Mouse (Mus musculus): Measurements from ENCODE around the gene Myrfl. TPM values are rescaled to one million over a fixed set of nuclear protein-coding genes. Genes with fewer than 3 reads are reported as not detected.

Myrfl gene
- total and polyA plus RNA-seq, 2 experiments from 2014 or later, result 0.23 TPM; not detected in 1

DNA sequence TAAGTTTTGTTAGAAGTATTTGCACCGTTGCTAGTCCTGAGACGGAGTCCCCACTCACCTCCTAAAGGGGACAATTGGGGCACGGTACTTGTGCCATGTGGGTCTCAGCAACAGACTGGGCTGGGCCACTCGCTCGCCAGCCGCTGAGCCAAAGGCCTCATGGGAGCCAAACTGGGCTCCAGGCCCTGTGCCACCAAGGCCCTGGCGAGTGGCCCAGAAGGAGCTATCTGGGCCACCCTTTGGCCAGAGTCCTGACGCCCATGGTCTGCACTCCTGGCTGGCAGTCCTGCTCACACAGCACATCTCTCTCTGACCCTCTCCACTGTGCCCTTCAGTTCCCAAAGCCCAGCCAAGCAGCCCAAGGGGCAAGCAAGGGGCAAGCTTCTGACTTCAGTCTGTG, 161.1 kb downstream of the Myrfl start:
- no peak overlapping the region for H3K27ac ChIP-seq (ENCODE audit: low read depth)
- TF ChIP-seq CTCF (IDR thresholded peaks at IDR 0.05; ENCODE audit: low read depth) (no peak), EP300 (IDR thresholded peaks at IDR 0.05; ENCODE audit: low read depth) (no peak)
- no peak overlapping the region for H3K4me2 ChIP-seq (ENCODE audit: low read depth, low read length)
- no peaks in the 10 kb centered on the region for H3K36me3 ChIP-seq (replicated peaks; ENCODE audit: control insufficient read depth, insufficient read depth, low read length)
- ATAC-seq (ENCODE audit: insufficient read depth, low read depth), result peak; percentile 25; the same call in 1 of the 2 replicates
- H3K27me3 ChIP-seq (ENCODE audit: control insufficient read depth, insufficient read depth, low read length), result 0 out of 2 replicates have a peak, but pooled peaks cover under 1% of the 10 kb centered on the region
- no peaks in the 10 kb centered on the region for H3K4me1 ChIP-seq (ENCODE audit: control insufficient read depth, insufficient read depth)
- no peak for DNase-seq (ENCODE audit: low spot score)
- no peaks in the 10 kb centered on the region for H3K9me3 ChIP-seq (replicated peaks; ENCODE audit: control insufficient read depth, low read length)
- no peak overlapping the region for H3K9ac ChIP-seq (replicated peaks; ENCODE audit: low read depth, low read length)
- H3K4me3 ChIP-seq (ENCODE audit: low read depth, low read length), result no peak overlapping the region
- WGBS, result 59% methylated on average over 8 of the region's 8 CpGs

DNA sequence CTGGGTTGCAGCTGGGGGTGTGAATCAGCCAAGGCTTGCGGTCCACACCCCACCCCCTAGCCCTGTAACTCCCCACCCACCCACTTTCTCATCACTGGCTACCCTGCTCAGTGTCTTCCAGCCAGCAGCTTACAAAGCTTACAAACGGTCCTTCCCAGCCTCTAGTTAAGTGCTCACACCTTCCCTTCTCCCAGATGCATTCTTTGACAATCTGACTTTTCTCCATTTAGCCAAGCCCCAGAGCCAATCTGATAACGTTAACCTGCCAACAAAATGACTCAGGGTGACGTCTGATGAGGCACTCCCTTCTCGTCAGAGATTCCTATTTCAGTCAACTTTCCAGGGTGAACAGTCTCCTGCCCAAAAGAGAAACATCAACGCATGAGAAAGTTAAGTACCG, 163.1 kb downstream of the Myrfl start:
- Histone ChIP-seq H3K36me3 (replicated peaks; ENCODE audit: control insufficient read depth, insufficient read depth, low read length) (no peaks in the 10 kb centered on the region), H3K9ac (replicated peaks; ENCODE audit: low read depth, low read length) (no peak overlapping the region), H3K4me2 (ENCODE audit: low read depth, low read length) (no peak overlapping the region), H3K27ac (ENCODE audit: low read depth) (no peak overlapping the region), H3K9me3 (replicated peaks; ENCODE audit: control insufficient read depth, low read length) (no peaks in the 10 kb centered on the region), H3K27me3 (ENCODE audit: control insufficient read depth, insufficient read depth, low read length) (0 out of 2 replicates have a peak, but pooled peaks cover 7% of the 10 kb centered on the region), H3K4me1 (ENCODE audit: control insufficient read depth, insufficient read depth) (no peaks in the 10 kb centered on the region), H3K4me3 (ENCODE audit: low read depth, low read length) (no peak overlapping the region)
- TF ChIP-seq EP300 (IDR thresholded peaks at IDR 0.05; ENCODE audit: low read depth) (no peak), CTCF (IDR thresholded peaks at IDR 0.05; ENCODE audit: low read depth) (no peak)
- 50% methylated on average over 7 of the region's 7 CpGs for WGBS
- ATAC-seq (ENCODE audit: insufficient read depth, low read depth), result no peak
- no peak for DNase-seq (ENCODE audit: low spot score)

DNA sequence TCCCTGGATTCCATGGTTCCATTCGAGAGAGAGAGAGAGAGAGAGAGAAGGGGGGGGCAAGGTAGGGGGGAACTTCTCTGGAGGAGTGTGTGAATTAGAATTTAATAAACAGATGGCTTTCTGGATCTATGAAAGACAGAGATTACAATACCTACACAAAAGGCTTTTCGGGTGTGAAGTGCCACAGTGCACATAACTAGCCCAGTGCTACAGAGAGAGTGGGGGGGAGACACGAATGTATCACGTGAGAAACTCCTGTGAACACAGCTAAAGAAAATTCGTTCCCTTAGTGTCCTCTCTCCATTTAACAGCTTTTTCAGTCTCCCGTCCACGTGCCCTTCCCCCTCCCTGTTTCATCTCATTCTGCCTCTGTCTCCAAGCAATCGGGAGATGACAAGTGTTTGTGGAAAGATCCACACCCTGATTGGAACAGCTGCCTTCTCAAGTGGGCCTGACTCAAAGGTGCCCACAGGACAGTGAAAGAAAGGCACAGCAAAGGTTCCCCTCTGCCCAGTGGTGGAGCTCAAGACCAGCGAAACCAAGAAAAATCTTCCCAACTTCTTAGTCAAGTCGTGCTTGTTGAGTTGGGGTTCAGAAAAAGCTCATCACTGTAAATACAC, 166.6 kb downstream of the Myrfl start:
- 71% methylated on average over 10 of the region's 10 CpGs for WGBS

DNA sequence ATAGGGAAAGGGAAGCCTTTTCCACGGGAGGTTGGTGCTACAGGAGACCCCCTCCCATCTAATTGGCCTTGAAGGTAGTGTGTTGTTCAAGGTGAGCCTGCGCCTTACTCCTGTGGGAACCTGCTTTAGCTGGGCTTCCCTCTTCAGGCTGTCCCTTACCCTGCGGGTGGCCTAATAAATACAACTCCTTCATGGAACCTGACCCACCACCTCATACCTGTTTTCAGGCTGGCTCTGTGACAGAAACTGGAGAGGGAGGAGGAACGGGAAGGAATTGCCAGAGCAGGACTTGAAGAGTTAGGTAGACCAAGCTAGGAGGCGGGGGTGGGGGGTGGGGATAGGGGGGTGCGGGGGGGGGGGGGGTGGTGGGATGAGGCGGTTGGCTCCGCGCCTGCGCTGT, 167.9 kb downstream of the Myrfl start:
- Histone ChIP-seq H3K4me2 (ENCODE audit: low read depth, low read length) (no peak overlapping the region), H3K9me3 (replicated peaks; ENCODE audit: control insufficient read depth, low read length) (no peaks in the 10 kb centered on the region), H3K36me3 (replicated peaks; ENCODE audit: control insufficient read depth, insufficient read depth, low read length) (no peaks in the 10 kb centered on the region), H3K4me1 (ENCODE audit: control insufficient read depth, insufficient read depth) (no peaks in the 10 kb centered on the region), H3K4me3 (ENCODE audit: low read depth, low read length) (no peak overlapping the region), H3K27ac (ENCODE audit: low read depth) (no peak overlapping the region), H3K27me3 (ENCODE audit: control insufficient read depth, insufficient read depth, low read length) (peaks cover 7% of the 10 kb centered on the region; the same call in 1 of the 2 replicates), H3K9ac (replicated peaks; ENCODE audit: low read depth, low read length) (no peak overlapping the region)
- ATAC-seq (ENCODE audit: insufficient read depth, low read depth), result no peak
- DNase-seq (ENCODE audit: low spot score), result no peak
- WGBS, result 82% methylated on average over 6 of the region's 10 CpGs
- no peak for TF ChIP-seq CTCF (IDR thresholded peaks at IDR 0.05; ENCODE audit: low read depth)

More for the DNA sequence above, 166.6 kb downstream of the Myrfl start:
- no peak for ATAC-seq (ENCODE audit: insufficient read depth, low read depth)
- Histone ChIP-seq H3K9me3 (replicated peaks; ENCODE audit: control insufficient read depth, low read length) (no peaks in the 10 kb centered on the region), H3K9ac (replicated peaks; ENCODE audit: low read depth, low read length) (no peak overlapping the region), H3K27ac (ENCODE audit: low read depth) (no peak overlapping the region), H3K27me3 (ENCODE audit: control insufficient read depth, insufficient read depth, low read length) (peaks cover 7% of the 10 kb centered on the region; the same call in 1 of the 2 replicates), H3K4me2 (ENCODE audit: low read depth, low read length) (no peak overlapping the region), H3K4me3 (ENCODE audit: low read depth, low read length) (no peak overlapping the region), H3K36me3 (replicated peaks; ENCODE audit: control insufficient read depth, insufficient read depth, low read length) (no peaks in the 10 kb centered on the region), H3K4me1 (ENCODE audit: control insufficient read depth, insufficient read depth) (no peaks in the 10 kb centered on the region)
- DNase-seq (ENCODE audit: low spot score), result no peak
- TF ChIP-seq CTCF (IDR thresholded peaks at IDR 0.05; ENCODE audit: low read depth) (no peak), EP300 (IDR thresholded peaks at IDR 0.05; ENCODE audit: low read depth) (no peak)

DNA sequence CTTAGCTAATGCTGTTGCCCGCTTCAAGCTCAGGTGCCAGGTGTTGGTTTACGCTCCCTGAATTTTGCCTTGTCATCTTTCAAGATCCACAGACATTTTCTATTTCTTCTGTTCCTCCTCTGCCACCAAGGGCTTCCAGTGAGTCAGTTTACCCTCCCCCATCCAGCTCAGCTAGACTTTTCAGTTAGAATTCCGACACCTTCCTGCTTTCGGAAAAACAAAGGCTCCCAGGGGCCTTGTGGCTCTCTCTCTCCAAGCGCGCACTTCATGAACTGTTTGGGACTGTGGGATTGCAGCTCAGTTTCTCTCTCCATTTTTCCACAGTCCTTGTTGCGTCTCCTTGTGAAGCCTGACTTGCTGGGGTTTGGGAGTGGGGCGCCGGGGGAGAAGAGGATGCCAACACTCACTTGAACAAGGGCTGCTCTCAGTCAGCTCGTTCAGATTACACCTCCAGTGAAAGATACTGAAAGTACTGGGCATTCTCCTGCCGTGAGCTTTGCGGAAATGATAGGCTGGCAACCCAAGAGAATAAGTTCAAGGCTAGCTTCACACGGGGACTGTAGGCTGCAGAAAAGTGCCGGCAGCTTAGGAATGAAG, 168.9 kb downstream of the Myrfl start:
- H3K36me3 ChIP-seq (replicated peaks; ENCODE audit: control insufficient read depth, insufficient read depth, low read length), result no peaks in the 10 kb centered on the region
- no peaks in the 10 kb centered on the region for H3K4me1 ChIP-seq (ENCODE audit: control insufficient read depth, insufficient read depth)
- WGBS, result 14% methylated on average over 14 of the region's 14 CpGs
- peak overlapping the region; percentile 56 for H3K4me2 ChIP-seq (ENCODE audit: low read depth, low read length)
- DNase-seq (ENCODE audit: low spot score), result peak; percentile 10
- H3K9me3 ChIP-seq (replicated peaks; ENCODE audit: control insufficient read depth, low read length), result no peaks in the 10 kb centered on the region
- peaks cover 7% of the 10 kb centered on the region; the same call in 1 of the 2 replicates for H3K27me3 ChIP-seq (ENCODE audit: control insufficient read depth, insufficient read depth, low read length)
- H3K9ac ChIP-seq (replicated peaks; ENCODE audit: low read depth, low read length), result peak overlapping the region; percentile 34
- no peak; the same call in 1 of the 2 replicates for ATAC-seq (ENCODE audit: insufficient read depth, low read depth)
- TF ChIP-seq CTCF (IDR thresholded peaks at IDR 0.05; ENCODE audit: low read depth) (no peak), EP300 (IDR thresholded peaks at IDR 0.05; ENCODE audit: low read depth) (no peak)
- H3K4me3 ChIP-seq (ENCODE audit: low read depth, low read length), result peak overlapping the region; percentile 27
- peak overlapping the region; percentile 39; the same call in 1 of the 2 replicates for H3K27ac ChIP-seq (ENCODE audit: low read depth)

Other genes starting within 250 kb of the Myrfl start
- 98.2 and 123 TPM in 2 replicates for gene Rab3ip, start 53.9 kb upstream of the Myrfl start, total RNA-seq (2014; rRNA removed; ENCODE audit: low replicate concordance)
- gene Rab3ip, start 53.9 kb upstream of the Myrfl start, polyA plus RNA-seq (2015; fragmentation: Nextera tagmentation; extraction: Ambion mirVana), result 70.9 and 78.4 TPM in 2 replicates
- gene Gm10271, start 75.7 kb upstream of the Myrfl start, total RNA-seq (2014; rRNA removed; ENCODE audit: low replicate concordance), result not detected in 2 replicates
- not detected in 2 replicates for gene Gm10271, start 75.7 kb upstream of the Myrfl start, polyA plus RNA-seq (2015; fragmentation: Nextera tagmentation; extraction: Ambion mirVana)
- gene Best3, start 89.4 kb upstream of the Myrfl start, total RNA-seq (2014; rRNA removed; ENCODE audit: low replicate concordance), result 1.1 and 1.3 TPM in 2 replicates
- 0.57 and 0.62 TPM in 2 replicates for gene Best3, start 89.4 kb upstream of the Myrfl start, polyA plus RNA-seq (2015; fragmentation: Nextera tagmentation; extraction: Ambion mirVana)
- gene Lrrc10, start 148.4 kb upstream of the Myrfl start, total RNA-seq (2014; rRNA removed; ENCODE audit: low replicate concordance), result 330 and 397 TPM in 2 replicates
- gene Lrrc10, start 148.4 kb upstream of the Myrfl start, polyA plus RNA-seq (2015; fragmentation: Nextera tagmentation; extraction: Ambion mirVana), result 115 and 138 TPM in 2 replicates
- gene Cct2, start 166.9 kb upstream of the Myrfl start, total RNA-seq (2014; rRNA removed; ENCODE audit: low replicate concordance), result 154 and 209 TPM in 2 replicates
- 121 and 129 TPM in 2 replicates for gene Cct2, start 166.9 kb upstream of the Myrfl start, polyA plus RNA-seq (2015; fragmentation: Nextera tagmentation; extraction: Ambion mirVana)